Mouse (Mus musculus): ENCODE results near the gene Ube2r2.

Ube2r2 gene

GRCm38 (mm10) chr4:41135711-41136453, at the start of gene Ube2r2:
Ube2r2 (plus strand) TSS chr4:41135743.
- peak; percentile 53 for DNase-seq (ENCODE audit: low spot score)

GRCm38 (mm10) chr4:41086947-41087346, 48.6 kb upstream of the Ube2r2 start:
- no peak for DNase-seq (ENCODE audit: low spot score)

- DNase-seq (ENCODE audit: low spot score): no peak
Measured at GRCm38 (mm10) chr4:41087459-41088298, 47.9 kb upstream of the Ube2r2 start.

GRCm38 (mm10) chr4:41089189-41089588, 46.4 kb upstream of the Ube2r2 start:
- no peak for DNase-seq (ENCODE audit: low spot score)

GRCm38 (mm10) chr4:41089705-41090104, 45.8 kb upstream of the Ube2r2 start:
- DNase-seq (ENCODE audit: low spot score): no peak

- DNase-seq (ENCODE audit: low spot score): no peak
Measured at GRCm38 (mm10) chr4:41091391-41091790, 44.2 kb upstream of the Ube2r2 start.

GRCm38 (mm10) chr4:41092958-41093357, 42.6 kb upstream of the Ube2r2 start:
- no peak for DNase-seq (ENCODE audit: low spot score)

GRCm38 (mm10) chr4:41094361-41094760, 41.2 kb upstream of the Ube2r2 start:
- DNase-seq (ENCODE audit: low spot score): no peak

GRCm38 (mm10) chr4:41096169-41096568, 39.4 kb upstream of the Ube2r2 start:
- no peak for DNase-seq (ENCODE audit: low spot score)

- no peak for DNase-seq (ENCODE audit: low spot score)
Measured at GRCm38 (mm10) chr4:41096794-41097193, 38.7 kb upstream of the Ube2r2 start.

- DNase-seq (ENCODE audit: low spot score): no peak
Measured at GRCm38 (mm10) chr4:41097381-41097780, 38.2 kb upstream of the Ube2r2 start.

- no peak for DNase-seq (ENCODE audit: low spot score)
Measured at GRCm38 (mm10) chr4:41097871-41098576, 37.5 kb upstream of the Ube2r2 start, which contains the start of gene Aqp3. Aqp3 (minus strand) TSS chr4:41098183.

- DNase-seq (ENCODE audit: low spot score): no peak
Measured at GRCm38 (mm10) chr4:41098577-41098951, 37.0 kb upstream of the Ube2r2 start.

- no peak for DNase-seq (ENCODE audit: low spot score)
Measured at GRCm38 (mm10) chr4:41100986-41101385, 34.6 kb upstream of the Ube2r2 start.

- DNase-seq (ENCODE audit: low spot score): no peak
Measured at GRCm38 (mm10) chr4:41102901-41103300, 32.6 kb upstream of the Ube2r2 start.

GRCm38 (mm10) chr4:41107440-41107839, 28.1 kb upstream of the Ube2r2 start:
- no peak for DNase-seq (ENCODE audit: low spot score)

- no peak for DNase-seq (ENCODE audit: low spot score)
Measured at GRCm38 (mm10) chr4:41108717-41109425, 26.7 kb upstream of the Ube2r2 start.

GRCm38 (mm10) chr4:41114358-41115070, 21.0 kb upstream of the Ube2r2 start:
- no peak for DNase-seq (ENCODE audit: low spot score)

- DNase-seq (ENCODE audit: low spot score): no peak
Measured at GRCm38 (mm10) chr4:41115074-41115473, 20.5 kb upstream of the Ube2r2 start.

GRCm38 (mm10) chr4:41115793-41116192, 19.8 kb upstream of the Ube2r2 start:
- DNase-seq (ENCODE audit: low spot score): no peak

GRCm38 (mm10) chr4:41116817-41117216, 18.7 kb upstream of the Ube2r2 start:
- no peak for DNase-seq (ENCODE audit: low spot score)
